Mouse (Mus musculus) intestine, embryonic 14.5 days (tissue): ENCODE results near the gene Slc43a3. TPM values are rescaled to one million over a fixed set of nuclear protein-coding genes. Genes with fewer than 3 reads are reported as not detected.

Experiments
- ATAC-seq: fragments of 200-750 bp; cut with Nextera tagmentation; replicated peaks from 2 replicates; pipeline ENCODE4 v1.8.0; 2017; ENCODE audit warnings: low read depth, moderate number of reproducible peaks, moderate TSS enrichment, moderate library complexity; ENCODE audit not compliant: low FRiP score, low TSS enrichment
- DNase-seq: peaks from one replicate; pipeline ENCODE4 v3.0.0-alpha.2; 2018; ENCODE audit warnings: low spot score
- H3K27ac ChIP-seq: fragments of 300-500 bp; sonication (generic); 2 replicates; pipeline ENCODE4 v1.5.1; 2014; ENCODE audit warnings: low read depth, mild to moderate bottlenecking, control low read depth
- H3K27me3 ChIP-seq: fragments of 300-500 bp; sonication (generic); replicated peaks from 2 replicates; pipeline ENCODE4 v1.6.1; 2014; ENCODE audit warnings: low read length, control low read depth; ENCODE audit not compliant: control insufficient read depth, insufficient read depth
- H3K36me3 ChIP-seq: fragments of 300-500 bp; sonication (generic); 2 replicates; pipeline ENCODE4 v1.6.1; 2014; ENCODE audit warnings: low read length, control low read depth; ENCODE audit not compliant: control insufficient read depth, insufficient read depth
- H3K4me1 ChIP-seq: fragments of 300-500 bp; sonication (generic); replicated peaks from 2 replicates; pipeline ENCODE4 v1.6.1; 2014; ENCODE audit warnings: low read length, control low read depth, mixed read lengths; ENCODE audit not compliant: control insufficient read depth, insufficient read depth
- H3K4me2 ChIP-seq: fragments of 300-500 bp; sonication (generic); 2 replicates; pipeline ENCODE4 v1.6.1; 2014; ENCODE audit warnings: low read length
- H3K4me3 ChIP-seq: fragments of 300-500 bp; sonication (generic); 2 replicates; pipeline ENCODE4 v1.5.1; 2014; ENCODE audit warnings: low read depth, low read length, control low read depth, mixed read lengths
- H3K9ac ChIP-seq: fragments of 300-500 bp; sonication (generic); 2 replicates; pipeline ENCODE4 v1.6.1; 2014; ENCODE audit warnings: mild to moderate bottlenecking, low read length
- H3K9me3 ChIP-seq: fragments of 300-500 bp; sonication (generic); 2 replicates; pipeline ENCODE4 v1.6.1; 2016; ENCODE audit warnings: low read length, control low read depth; ENCODE audit not compliant: control insufficient read depth
- WGBS: fragments of 180-500 bp; shearing (Covaris S2); extraction: QIAGEN DNeasy Blood & Tissue Kit; methylation state at CpG from one replicate; pipeline ENCODE4 v1.1.7; 2014; 5-methylcytosine and 5-hydroxymethylcytosine counted together
- polyA plus RNA-seq: library from polyadenylated mRNA; unstranded; fragments of >200 nt; fragmentation: Nextera tagmentation; extraction: Ambion mirVana; gene quantifications from 2 replicates; pipeline ENCODE4 v1.2.1, GENCODE M21; 2014

Slc43a3 gene
- polyA plus RNA-seq, 1 experiment from 2014 or later: 46.7 TPM

GRCm38 (mm10) chr2:84956274-84956673, 19.9 kb downstream of the Slc43a3 start:
- peaks cover 61% of the 10 kb centered on the region for H3K36me3 ChIP-seq
- no peaks in the 10 kb centered on the region for H3K27me3 ChIP-seq
- no peaks in the 10 kb centered on the region for H3K9me3 ChIP-seq
- H3K9ac ChIP-seq: no peak overlapping the region
- ATAC-seq: peak; percentile 74
- H3K4me1 ChIP-seq: no peaks in the 10 kb centered on the region
- no peak overlapping the region for H3K27ac ChIP-seq
- no peak overlapping the region for H3K4me2 ChIP-seq
- peak; percentile 67 for DNase-seq
- H3K4me3 ChIP-seq: no peak overlapping the region
- 59% methylated on average over 5 of the region's 5 CpGs for WGBS

GRCm38 (mm10) chr2:84958588-84959264, 22.3 kb downstream of the Slc43a3 start:
- Histone ChIP-seq H3K27ac (no peak overlapping the region), H3K9ac (no peak overlapping the region), H3K36me3 (peaks cover 43% of the 10 kb centered on the region), H3K4me1 (no peaks in the 10 kb centered on the region), H3K4me3 (no peak overlapping the region), H3K4me2 (no peak overlapping the region), H3K9me3 (no peaks in the 10 kb centered on the region), H3K27me3 (no peaks in the 10 kb centered on the region)
- DNase-seq: peak; percentile 38
- no peak for ATAC-seq
- WGBS: 89% methylated on average over 11 of the region's 11 CpGs

- H3K9me3 ChIP-seq: no peaks in the 10 kb centered on the region
- no peak overlapping the region for H3K4me3 ChIP-seq
- no peak overlapping the region for H3K9ac ChIP-seq
- peaks cover 23% of the 10 kb centered on the region for H3K36me3 ChIP-seq
- no peaks in the 10 kb centered on the region for H3K27me3 ChIP-seq
- no peak overlapping the region for H3K27ac ChIP-seq
- H3K4me1 ChIP-seq: no peaks in the 10 kb centered on the region
- ATAC-seq (no peak), DNase-seq (peak; percentile 38)
- 69% methylated on average over 2 of the region's 2 CpGs for WGBS
- H3K4me2 ChIP-seq: no peak overlapping the region
Observed at GRCm38 (mm10) chr2:84961300-84961699, 24.9 kb downstream of the Slc43a3 start.

GRCm38 (mm10) chr2:84961901-84962300, 25.5 kb downstream of the Slc43a3 start:
- H3K4me1 ChIP-seq: no peaks in the 10 kb centered on the region
- peaks cover 17% of the 10 kb centered on the region for H3K36me3 ChIP-seq
- ATAC-seq (no peak), DNase-seq (peak; percentile 10)
- H3K27ac ChIP-seq: no peak overlapping the region
- H3K9me3 ChIP-seq: no peaks in the 10 kb centered on the region
- H3K4me2 ChIP-seq: no peak overlapping the region
- whole genome bisulfite sequencing: 76% methylated on average over 3 of the region's 3 CpGs
- H3K27me3 ChIP-seq: no peaks in the 10 kb centered on the region
- no peak overlapping the region for H3K4me3 ChIP-seq
- no peak overlapping the region for H3K9ac ChIP-seq

DNA sequence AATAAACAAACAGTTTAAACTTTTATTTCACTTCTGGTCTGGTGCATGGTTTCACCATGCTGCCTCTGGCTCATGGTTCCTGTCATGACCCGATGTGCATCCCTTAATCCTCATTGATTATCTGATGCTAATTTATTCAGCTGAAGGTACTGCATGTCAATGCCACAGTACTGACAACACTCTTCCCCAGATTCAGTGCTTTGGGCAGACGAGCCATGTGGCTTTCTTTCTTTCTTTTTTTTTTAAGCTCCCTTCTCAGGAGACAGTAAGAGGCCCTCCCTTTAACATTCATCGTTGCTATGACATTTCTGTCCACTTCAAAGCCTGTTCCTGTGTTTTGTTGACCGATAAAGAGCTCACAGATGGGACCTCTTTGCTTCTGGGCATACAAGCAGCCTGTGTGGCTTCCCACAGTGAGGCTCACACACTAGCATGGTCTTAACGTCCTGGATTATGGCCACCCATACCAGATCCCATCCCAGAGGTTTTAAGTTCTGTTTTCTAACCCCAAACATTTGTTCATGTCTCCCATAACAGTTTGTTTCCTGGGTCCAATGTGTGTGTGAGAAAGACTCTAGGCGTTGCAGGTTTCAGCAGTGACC, 26.6 kb downstream of the Slc43a3 start:
- no peak overlapping the region for H3K27ac ChIP-seq
- DNase-seq (peak; percentile 24), ATAC-seq (no peak)
- no peaks in the 10 kb centered on the region for H3K9me3 ChIP-seq
- H3K9ac ChIP-seq: no peak overlapping the region
- H3K36me3 ChIP-seq: peaks cover 7% of the 10 kb centered on the region
- no peaks in the 10 kb centered on the region for H3K27me3 ChIP-seq
- 40% methylated on average over 6 of the region's 6 CpGs for WGBS
- no peaks in the 10 kb centered on the region for H3K4me1 ChIP-seq
- no peak overlapping the region for H3K4me2 ChIP-seq
- H3K4me3 ChIP-seq: no peak overlapping the region

- DNase-seq (peak; percentile 32), ATAC-seq (no peak)
- no peak overlapping the region for H3K27ac ChIP-seq
- H3K4me1 ChIP-seq: no peaks in the 10 kb centered on the region
- no peak overlapping the region for H3K4me2 ChIP-seq
- no peaks in the 10 kb centered on the region for H3K9me3 ChIP-seq
- WGBS: 93% methylated on average over 7 of the region's 7 CpGs
- H3K9ac ChIP-seq: no peak overlapping the region
- no peak overlapping the region for H3K4me3 ChIP-seq
- no peaks in the 10 kb centered on the region for H3K27me3 ChIP-seq
- no peaks in the 10 kb centered on the region for H3K36me3 ChIP-seq
Observed at GRCm38 (mm10) chr2:84964111-84964801, 27.9 kb downstream of the Slc43a3 start.

- no peak overlapping the region for H3K9ac ChIP-seq
- no peak for ATAC-seq
- H3K4me3 ChIP-seq: no peak overlapping the region
- peak; percentile 38 for DNase-seq
- no peaks in the 10 kb centered on the region for H3K27me3 ChIP-seq
- H3K36me3 ChIP-seq: no peaks in the 10 kb centered on the region
- H3K4me2 ChIP-seq: no peak overlapping the region
- no peaks in the 10 kb centered on the region for H3K9me3 ChIP-seq
- 90% methylated on average over 5 of the region's 5 CpGs for WGBS
- H3K4me1 ChIP-seq: no peaks in the 10 kb centered on the region
- H3K27ac ChIP-seq: no peak overlapping the region
Observed at GRCm38 (mm10) chr2:84967318-84967991, 31.1 kb downstream of the Slc43a3 start.

DNA sequence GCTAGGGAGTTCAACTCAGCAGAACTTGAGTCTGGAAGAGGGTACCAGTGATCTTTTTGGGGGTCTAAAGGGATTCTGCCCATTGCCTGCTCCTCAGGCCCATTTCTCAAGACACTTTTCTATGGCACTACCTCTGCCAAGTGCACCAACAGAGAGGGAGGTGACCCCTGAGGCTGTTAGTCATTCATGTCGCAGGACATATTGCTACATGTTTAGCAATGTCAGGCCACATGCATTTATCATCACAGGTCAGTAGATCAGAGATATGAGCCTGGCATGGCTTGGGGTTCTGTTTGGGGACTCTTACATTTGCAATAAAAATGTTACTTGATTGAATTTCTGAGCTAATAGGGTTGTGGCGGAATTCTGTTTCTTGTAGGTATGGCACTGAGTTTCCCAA, 39.2 kb downstream of the Slc43a3 start:
- H3K27me3 ChIP-seq: no peaks in the 10 kb centered on the region
- H3K27ac ChIP-seq: no peak overlapping the region
- H3K4me1 ChIP-seq: 0 out of 2 replicates have a peak, but pooled peaks cover 3% of the 10 kb centered on the region
- no peak for ATAC-seq
- no peak overlapping the region for H3K4me3 ChIP-seq
- H3K4me2 ChIP-seq: no peak overlapping the region
- no peaks in the 10 kb centered on the region for H3K36me3 ChIP-seq
- 88% methylated on average over 2 of the region's 2 CpGs for WGBS
- H3K9me3 ChIP-seq: no peaks in the 10 kb centered on the region
- DNase-seq: no peak
- no peak overlapping the region for H3K9ac ChIP-seq
